In genomic region chr14:15637681-15638080, GRCm38 (mm10) we compare ENCODE assay signal across 16 mouse cellular contexts.
"Had no signal": no experiment of that assay in that cellular context is flagged by ENCODE, and none has a peak within 500 bp of the region (broad histone marks: within the 10 kb centered on the region; RNA-seq: fewer than 3 reads in every experiment).

No protein-coding gene starts in this region.

- H3K4me2 ChIP-seq: neural tube, embryonic 13.5 days; neural tube, embryonic 15.5 days; stomach, embryonic 15.5 days had no signal

- H3K4me3 ChIP-seq: neural tube, embryonic 13.5 days; neural tube, embryonic 15.5 days; stomach, embryonic 15.5 days had no signal

- H3K27me3 ChIP-seq: neural tube, embryonic 13.5 days; neural tube, embryonic 15.5 days; stomach, embryonic 15.5 days had no signal

- DNase-seq: retina, postnatal 1 day; right cerebral cortex, adult 18-20 months; right cerebral cortex, postnatal 14 days; right cerebral cortex, postnatal 25 days; right cerebral cortex, postnatal 4 days; spleen, adult 18-20 months; thymus, adult 18-20 months; thymus, adult 2 months; thymus, postnatal 14 days; thymus, postnatal 25 days; thymus, postnatal 36 days; thymus, postnatal 4 days had no signal

- H3K9me3 ChIP-seq: neural tube, embryonic 13.5 days; neural tube, embryonic 15.5 days; stomach, embryonic 15.5 days had no signal

- H3K9ac ChIP-seq: neural tube, embryonic 13.5 days; neural tube, embryonic 15.5 days; stomach, embryonic 15.5 days had no signal

- H3K36me3 ChIP-seq: neural tube, embryonic 13.5 days; neural tube, embryonic 15.5 days; stomach, embryonic 15.5 days had no signal

- H3K4me1 ChIP-seq: neural tube, embryonic 13.5 days; neural tube, embryonic 15.5 days; stomach, embryonic 15.5 days had no signal

- H3K27ac ChIP-seq: neural tube, embryonic 13.5 days; neural tube, embryonic 15.5 days; stomach, embryonic 15.5 days; stomach, postnatal 0 days had no signal
